Mouse (Mus musculus) central nervous system, embryonic 14 days (tissue): ENCODE results near the gene Smurf2. TPM values are rescaled to one million over a fixed set of nuclear protein-coding genes. Genes with fewer than 3 reads are reported as not detected.

ENCODE experiments used
- polyA plus RNA-seq: library from polyadenylated mRNA; depleted of rRNA; stranded (reverse); fragments of >200 nt; gene quantifications from 2 replicates; pipeline ENCODE4 v1.2.3, GENCODE M21; 2012; rRNA removed

Smurf2 gene
- 23.4 and 24.8 TPM in 2 replicates for polyA plus RNA-seq

DNA sequence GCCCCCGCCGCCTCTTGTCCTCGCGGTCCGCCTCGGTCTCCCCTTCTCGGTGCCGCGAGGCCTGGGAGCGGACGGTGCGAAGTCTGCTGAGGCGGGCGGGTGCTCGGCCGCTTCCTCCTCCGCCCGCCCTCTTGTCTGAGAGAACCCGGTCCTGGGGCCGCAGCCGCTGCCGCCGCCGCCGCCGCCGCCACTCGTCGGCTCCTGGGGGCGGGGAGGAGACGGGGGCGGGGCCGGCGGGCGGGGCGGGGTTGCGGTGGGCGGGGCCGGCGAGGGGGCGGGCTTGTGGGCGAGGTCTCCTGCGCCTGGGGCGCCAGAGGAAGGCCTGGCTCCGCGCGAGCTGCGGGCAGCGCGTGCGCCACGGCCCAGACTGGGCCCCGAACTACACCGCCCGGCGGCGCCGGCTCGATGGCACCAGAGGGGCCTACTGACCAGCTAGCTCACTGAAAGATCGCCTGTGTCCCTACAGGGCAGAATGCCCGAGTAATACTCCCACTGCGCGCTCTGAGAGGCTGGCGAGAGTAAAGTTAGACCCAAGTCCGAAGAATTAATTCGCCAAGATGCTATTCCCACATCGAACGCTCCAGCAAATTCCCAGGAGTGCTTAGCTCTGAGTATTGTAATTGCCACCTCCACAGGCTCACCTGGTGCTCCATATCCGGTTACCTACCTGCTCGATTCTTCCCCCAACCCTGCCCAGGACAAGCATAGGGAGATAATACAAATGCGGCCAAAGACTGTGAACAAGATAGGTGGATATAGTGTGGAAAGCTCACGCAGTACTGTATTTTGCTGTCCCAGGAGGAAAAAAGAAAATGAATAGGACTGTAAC is at the start of gene Smurf2:
Smurf2 (minus strand) TSS at position 165 of the 829 bp plus-strand sequence.

DNA sequence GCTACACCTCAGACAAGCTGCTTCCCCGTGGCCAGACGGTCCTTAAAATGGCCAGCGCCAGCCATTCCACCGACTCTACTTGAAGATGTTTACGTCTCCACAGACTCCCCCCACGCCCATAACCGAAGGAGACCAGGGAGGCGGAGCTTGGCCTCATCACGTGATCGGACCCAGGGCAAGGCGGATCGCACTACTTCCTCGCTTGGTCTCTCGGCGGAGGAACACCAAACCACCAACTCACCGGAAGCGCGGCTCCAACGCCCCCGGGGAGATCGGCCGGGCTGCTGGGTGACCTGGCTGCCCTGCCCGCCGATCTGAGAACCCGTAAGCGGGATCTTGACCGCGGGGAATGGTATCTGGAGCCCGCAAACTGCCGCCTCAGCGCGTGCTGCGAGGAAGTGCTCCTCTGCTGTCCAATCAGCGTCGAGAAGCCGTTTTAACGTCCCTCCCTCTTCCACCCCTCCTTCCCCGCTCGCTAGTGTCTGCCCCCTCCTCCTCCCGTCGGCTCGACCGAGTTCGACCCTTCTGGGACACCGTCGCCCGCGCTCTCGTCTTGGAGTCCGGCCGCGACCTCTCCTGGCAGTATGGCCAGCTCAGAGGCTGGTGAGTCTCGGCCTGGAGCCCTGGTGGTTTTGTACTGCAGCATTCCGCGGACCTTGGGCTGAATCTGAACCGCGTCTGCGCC is 131.6 kb downstream of the Smurf2 start, which contains the start of the genes Ddx5 and Cep95:
Ddx5 (minus strand) TSS at position 411 of the 685 bp plus-strand sequence.
Cep95 (plus strand) TSS at position 478 of the 685 bp plus-strand sequence.

GRCm38 (mm10) chr11:106779388-106780088 is 141.0 kb downstream of the Smurf2 start, which contains the start of gene Polg2:
Gene Polg2 (minus strand): TSS chr11:106779537.

Other genes with a start within 250 kb of the Smurf2 start
- 20.6 and 26.2 TPM in 2 replicates for gene Pecam1, start 170.1 kb downstream of the Smurf2 start, polyA plus RNA-seq
- 1.1 and 1.3 TPM in 2 replicates for gene Milr1, start 169.5 kb downstream of the Smurf2 start, polyA plus RNA-seq
- 10.1 and 10.7 TPM in 2 replicates for gene Polg2, start 141.2 kb downstream of the Smurf2 start, polyA plus RNA-seq
- gene Ddx5, start 131.5 kb downstream of the Smurf2 start, polyA plus RNA-seq = 734 and 945 TPM in 2 replicates
- 28.7 and 31.3 TPM in 2 replicates for gene Cep95, start 131.5 kb downstream of the Smurf2 start, polyA plus RNA-seq
- 161 and 219 TPM in 2 replicates for gene Kpna2, start 78.8 kb upstream of the Smurf2 start, polyA plus RNA-seq
- gene 1810010H24Rik, start 105.0 kb upstream of the Smurf2 start, polyA plus RNA-seq = 3.9 and 4.5 TPM in 2 replicates
- gene Bptf, start 211.4 kb upstream of the Smurf2 start, polyA plus RNA-seq = 68.4 and 70.4 TPM in 2 replicates